Mouse (Mus musculus): ENCODE data around the gene Lysmd3. TPM values are rescaled to one million over a fixed set of nuclear protein-coding genes. Genes with fewer than 3 reads are reported as not detected.
A peak's percentile ranks its signal among the peaks of the same experiment; 100 is the strongest.

The Lysmd3 gene
- polyA plus RNA-seq, 1 experiment from 2014 or later: 16.0 TPM

DNA sequence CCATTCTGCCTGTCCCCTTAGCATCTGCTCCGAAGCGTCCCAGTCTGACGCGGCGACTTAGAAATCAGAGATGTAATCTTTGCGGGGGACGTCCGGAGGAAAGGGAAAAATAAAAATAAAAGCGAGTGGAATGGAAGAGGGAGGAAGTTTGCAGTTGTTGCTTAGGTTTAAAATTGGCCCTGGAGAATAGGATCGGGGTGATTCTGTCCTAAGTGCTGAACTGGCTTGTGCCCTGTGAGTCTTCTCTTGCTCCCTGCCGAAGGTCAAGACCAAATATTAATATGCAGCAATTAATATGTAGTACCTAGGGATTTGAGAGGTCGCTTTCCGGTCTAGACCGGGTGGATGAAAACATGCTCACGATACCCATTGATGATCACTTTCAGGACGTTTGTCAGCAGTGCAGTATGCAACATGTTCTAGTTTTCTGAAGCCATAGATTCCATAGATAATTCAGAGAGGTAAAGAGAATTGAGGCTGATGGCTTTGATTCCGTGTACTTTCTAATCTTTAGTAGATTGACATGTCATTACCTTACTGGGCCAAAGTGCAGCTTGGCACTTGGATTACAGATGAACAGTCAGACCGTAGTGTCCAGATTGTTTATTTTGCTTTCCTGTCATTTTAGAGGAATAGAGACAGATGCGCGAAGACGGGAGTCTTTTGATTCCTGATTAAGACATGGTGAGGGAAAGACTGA, 740 bp downstream of the Lysmd3 start:
- H3K9ac ChIP-seq (ENCODE audit: low read depth, low read length): peak overlapping the region; percentile 82
- no peaks in the 10 kb centered on the region for H3K36me3 ChIP-seq (ENCODE audit: control insufficient read depth, insufficient read depth, low read length)
- no peaks in the 10 kb centered on the region for H3K9me3 ChIP-seq (replicated peaks; ENCODE audit: control insufficient read depth, low read length, poor library complexity, severe bottlenecking)
- 4% methylated on average over 21 of the region's 21 CpGs for WGBS
- peak overlapping the region; percentile 89 for H3K27ac ChIP-seq (ENCODE audit: low read length)
- no peaks in the 10 kb centered on the region for H3K27me3 ChIP-seq (ENCODE audit: control insufficient read depth, insufficient read depth, low read depth, low read length)
- peaks cover 17% of the 10 kb centered on the region for H3K4me1 ChIP-seq (ENCODE audit: control insufficient read depth, insufficient read depth, low read length)
- peak overlapping the region; percentile 80 for H3K4me2 ChIP-seq (ENCODE audit: low read length)
- ATAC-seq: peak; percentile 33
- peak overlapping the region; percentile 73 for H3K4me3 ChIP-seq (ENCODE audit: low read depth, low read length)

DNA sequence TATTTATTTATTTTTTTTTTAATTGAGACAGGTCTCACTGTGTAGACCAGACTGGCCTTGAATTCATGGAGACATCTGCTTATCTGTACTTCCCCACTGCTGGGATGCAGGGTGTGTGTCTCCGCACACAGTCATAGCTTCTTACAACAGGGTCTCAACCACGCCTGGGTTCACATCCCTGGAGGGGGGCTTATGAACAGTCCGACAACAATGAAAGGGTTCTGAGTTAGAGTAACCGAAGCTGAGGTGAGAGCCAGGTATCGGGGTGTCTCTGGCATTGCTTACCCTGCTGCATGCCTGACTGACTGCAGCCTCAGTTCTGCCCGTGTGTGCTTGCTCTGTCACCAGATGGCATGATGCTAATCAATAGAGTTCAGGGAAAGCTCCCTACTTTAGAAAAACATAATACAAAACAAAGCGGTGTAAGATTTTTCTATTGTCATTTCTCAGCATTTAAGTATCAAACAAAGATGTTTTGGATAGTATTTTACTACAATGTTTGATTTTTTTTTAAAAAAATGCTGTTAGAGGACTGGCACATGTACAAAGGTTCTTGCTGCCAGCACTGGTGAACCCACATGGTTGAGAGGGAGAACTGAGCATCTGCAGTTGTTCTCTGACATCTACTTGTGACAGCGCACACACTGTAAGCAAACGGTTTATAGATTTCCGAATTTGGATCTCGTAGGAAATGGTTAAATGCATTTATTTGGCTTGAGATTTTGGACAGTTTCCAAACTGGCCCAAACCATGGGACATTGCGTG, 6.3 kb downstream of the Lysmd3 start:
- ATAC-seq: peak; percentile 28; the same call in 1 of the 2 replicates
- Histone ChIP-seq H3K4me2 (ENCODE audit: low read length) (no peak overlapping the region), H3K9ac (ENCODE audit: low read depth, low read length) (no peak overlapping the region), H3K36me3 (ENCODE audit: control insufficient read depth, insufficient read depth, low read length) (peaks cover 10% of the 10 kb centered on the region), H3K9me3 (replicated peaks; ENCODE audit: control insufficient read depth, low read length, poor library complexity, severe bottlenecking) (no peaks in the 10 kb centered on the region), H3K4me3 (ENCODE audit: low read depth, low read length) (no peak overlapping the region), H3K27me3 (ENCODE audit: control insufficient read depth, insufficient read depth, low read depth, low read length) (no peaks in the 10 kb centered on the region), H3K4me1 (ENCODE audit: control insufficient read depth, insufficient read depth, low read length) (peaks cover 6% of the 10 kb centered on the region), H3K27ac (ENCODE audit: low read length) (no peak overlapping the region)
- 84% methylated on average over 12 of the region's 12 CpGs for WGBS

DNA sequence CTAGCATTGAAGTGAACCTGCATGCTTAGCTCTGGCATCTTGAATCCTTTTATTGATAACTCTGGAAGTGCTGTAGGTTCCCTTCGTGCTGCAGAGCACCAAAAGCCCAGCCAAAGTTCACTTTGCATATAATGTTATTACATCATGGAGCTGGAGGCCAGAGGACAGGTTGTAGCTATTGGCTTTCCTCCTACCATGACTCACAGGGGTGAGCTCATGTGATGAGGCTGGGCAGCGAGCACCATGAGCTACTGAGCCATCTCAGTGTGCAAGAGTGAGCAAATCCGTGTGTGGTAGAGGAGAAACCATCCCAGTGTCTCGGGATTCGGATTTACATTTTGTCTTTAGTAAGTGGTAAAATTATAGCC, 6.9 kb downstream of the Lysmd3 start:
- Histone ChIP-seq H3K9ac (ENCODE audit: low read depth, low read length) (no peak overlapping the region), H3K9me3 (replicated peaks; ENCODE audit: control insufficient read depth, low read length, poor library complexity, severe bottlenecking) (no peaks in the 10 kb centered on the region), H3K4me2 (ENCODE audit: low read length) (no peak overlapping the region), H3K4me3 (ENCODE audit: low read depth, low read length) (no peak overlapping the region), H3K27me3 (ENCODE audit: control insufficient read depth, insufficient read depth, low read depth, low read length) (no peaks in the 10 kb centered on the region), H3K27ac (ENCODE audit: low read length) (no peak overlapping the region), H3K4me1 (ENCODE audit: control insufficient read depth, insufficient read depth, low read length) (peaks cover 1% of the 10 kb centered on the region; the same call in 1 of the 2 replicates), H3K36me3 (ENCODE audit: control insufficient read depth, insufficient read depth, low read length) (peaks cover 14% of the 10 kb centered on the region)
- no peak for ATAC-seq
- WGBS: 94% methylated on average over 5 of the region's 5 CpGs

DNA sequence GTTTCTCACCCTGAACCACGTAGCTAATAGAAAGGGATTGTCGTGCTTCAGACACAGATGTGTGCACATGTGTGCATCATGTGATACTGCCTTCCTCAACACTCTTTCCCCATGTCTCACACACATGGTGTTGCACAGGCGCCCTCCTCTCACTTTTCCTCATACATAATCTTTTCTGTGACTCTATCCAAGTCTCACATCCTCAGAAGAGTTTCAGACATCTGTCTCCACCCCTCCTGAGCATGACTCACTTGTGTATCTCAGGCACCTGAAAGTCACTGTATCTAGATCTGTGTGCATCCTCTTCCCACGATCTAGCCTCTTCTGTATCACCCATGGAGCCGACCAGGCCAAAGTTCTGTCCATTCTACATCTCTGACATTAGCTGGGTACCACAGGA, 10.2 kb downstream of the Lysmd3 start:
- no peak overlapping the region for H3K4me3 ChIP-seq (ENCODE audit: low read depth, low read length)
- no peaks in the 10 kb centered on the region for H3K9me3 ChIP-seq (replicated peaks; ENCODE audit: control insufficient read depth, low read length, poor library complexity, severe bottlenecking)
- H3K27me3 ChIP-seq (ENCODE audit: control insufficient read depth, insufficient read depth, low read depth, low read length): no peaks in the 10 kb centered on the region
- H3K36me3 ChIP-seq (ENCODE audit: control insufficient read depth, insufficient read depth, low read length): peaks cover 23% of the 10 kb centered on the region
- no peak for ATAC-seq
- H3K9ac ChIP-seq (ENCODE audit: low read depth, low read length): no peak overlapping the region
- no peak overlapping the region for H3K27ac ChIP-seq (ENCODE audit: low read length)
- 90% methylated on average over 5 of the region's 5 CpGs for whole genome bisulfite sequencing
- no peaks in the 10 kb centered on the region for H3K4me1 ChIP-seq (ENCODE audit: control insufficient read depth, insufficient read depth, low read length)
- no peak overlapping the region for H3K4me2 ChIP-seq (ENCODE audit: low read length)

DNA sequence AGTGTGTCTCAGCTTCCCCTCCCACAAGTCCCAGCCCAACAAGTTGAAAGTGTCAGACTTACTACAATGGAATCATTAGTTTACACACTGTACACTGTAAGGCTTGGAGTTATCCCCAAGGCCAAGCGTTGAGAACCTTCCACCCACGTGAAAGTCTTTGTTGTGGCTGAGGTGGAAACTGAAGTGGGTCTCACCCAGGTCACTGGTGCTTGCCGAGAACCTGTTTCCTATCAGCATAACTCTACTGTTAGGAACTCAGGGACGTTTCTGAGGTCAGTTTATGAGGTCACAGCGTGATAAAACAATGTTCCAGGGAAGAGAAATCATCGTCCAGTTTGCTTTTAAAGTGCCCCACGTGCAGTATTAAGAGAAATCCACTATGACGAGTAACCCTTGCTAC, 17.9 kb downstream of the Lysmd3 start:
- Histone ChIP-seq H3K36me3 (ENCODE audit: control insufficient read depth, insufficient read depth, low read length) (peaks cover 12% of the 10 kb centered on the region), H3K27me3 (ENCODE audit: control insufficient read depth, insufficient read depth, low read depth, low read length) (no peaks in the 10 kb centered on the region), H3K4me3 (ENCODE audit: low read depth, low read length) (no peak overlapping the region), H3K4me2 (ENCODE audit: low read length) (no peak overlapping the region), H3K27ac (ENCODE audit: low read length) (no peak overlapping the region), H3K9ac (ENCODE audit: low read depth, low read length) (no peak overlapping the region), H3K4me1 (ENCODE audit: control insufficient read depth, insufficient read depth, low read length) (no peaks in the 10 kb centered on the region), H3K9me3 (replicated peaks; ENCODE audit: control insufficient read depth, low read length, poor library complexity, severe bottlenecking) (no peaks in the 10 kb centered on the region)
- no peak for ATAC-seq
- WGBS: 87% methylated on average over 8 of the region's 8 CpGs

DNA sequence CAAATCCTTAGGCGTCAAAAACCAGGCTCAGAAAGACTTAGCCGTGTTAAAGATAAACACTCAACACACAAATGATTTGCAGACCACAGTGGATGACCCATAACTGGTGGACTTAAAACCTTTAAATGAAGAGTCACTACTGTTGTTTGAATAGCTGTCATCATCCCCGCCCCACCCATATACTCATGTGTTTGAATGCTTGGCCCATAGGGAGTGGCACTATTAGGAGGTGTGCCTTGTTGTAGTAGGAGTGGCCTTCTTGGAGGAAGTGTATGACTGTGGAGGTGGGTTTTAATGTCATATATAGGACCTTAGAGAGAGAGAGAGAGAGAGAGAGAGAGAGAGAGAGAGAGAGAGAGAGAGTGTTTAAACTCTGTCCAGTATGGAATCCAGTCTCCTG, 25.6 kb downstream of the Lysmd3 start:
- Histone ChIP-seq H3K4me1 (ENCODE audit: control insufficient read depth, insufficient read depth, low read length) (no peaks in the 10 kb centered on the region), H3K36me3 (ENCODE audit: control insufficient read depth, insufficient read depth, low read length) (no peaks in the 10 kb centered on the region), H3K27ac (ENCODE audit: low read length) (no peak overlapping the region), H3K27me3 (ENCODE audit: control insufficient read depth, insufficient read depth, low read depth, low read length) (no peaks in the 10 kb centered on the region), H3K9me3 (replicated peaks; ENCODE audit: control insufficient read depth, low read length, poor library complexity, severe bottlenecking) (no peaks in the 10 kb centered on the region), H3K9ac (ENCODE audit: low read depth, low read length) (no peak overlapping the region), H3K4me3 (ENCODE audit: low read depth, low read length) (no peak overlapping the region), H3K4me2 (ENCODE audit: low read length) (no peak overlapping the region)
- no peak for ATAC-seq
- WGBS: 95% methylated on average over 3 of the region's 3 CpGs

DNA sequence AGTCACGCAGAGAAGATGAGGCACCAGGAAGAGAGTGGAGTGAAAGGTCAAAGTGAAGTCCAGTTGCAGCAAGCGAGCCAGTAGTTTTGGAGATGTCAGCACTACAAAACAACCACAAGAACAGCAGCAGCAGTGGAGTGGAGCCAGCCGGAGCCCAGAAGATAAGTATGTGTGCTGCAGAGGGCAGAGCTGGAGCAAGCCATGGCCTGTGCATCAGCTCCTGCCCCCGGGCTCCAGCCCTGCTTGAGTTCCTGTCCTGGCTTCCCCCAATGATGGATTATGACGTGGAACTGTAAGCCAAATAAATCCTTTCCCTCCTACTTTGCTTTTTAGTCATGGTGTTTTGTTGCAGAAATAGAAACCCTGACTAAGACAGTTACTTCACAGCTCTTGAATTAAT, 26.8 kb downstream of the Lysmd3 start:
- Histone ChIP-seq H3K27me3 (ENCODE audit: control insufficient read depth, insufficient read depth, low read depth, low read length) (no peaks in the 10 kb centered on the region), H3K9me3 (replicated peaks; ENCODE audit: control insufficient read depth, low read length, poor library complexity, severe bottlenecking) (no peaks in the 10 kb centered on the region), H3K4me2 (ENCODE audit: low read length) (no peak overlapping the region), H3K9ac (ENCODE audit: low read depth, low read length) (no peak overlapping the region), H3K4me3 (ENCODE audit: low read depth, low read length) (no peak overlapping the region), H3K4me1 (ENCODE audit: control insufficient read depth, insufficient read depth, low read length) (no peaks in the 10 kb centered on the region), H3K27ac (ENCODE audit: low read length) (no peak overlapping the region), H3K36me3 (ENCODE audit: control insufficient read depth, insufficient read depth, low read length) (no peaks in the 10 kb centered on the region)
- no peak for ATAC-seq
- 87% methylated on average over 5 of the region's 5 CpGs for WGBS

DNA sequence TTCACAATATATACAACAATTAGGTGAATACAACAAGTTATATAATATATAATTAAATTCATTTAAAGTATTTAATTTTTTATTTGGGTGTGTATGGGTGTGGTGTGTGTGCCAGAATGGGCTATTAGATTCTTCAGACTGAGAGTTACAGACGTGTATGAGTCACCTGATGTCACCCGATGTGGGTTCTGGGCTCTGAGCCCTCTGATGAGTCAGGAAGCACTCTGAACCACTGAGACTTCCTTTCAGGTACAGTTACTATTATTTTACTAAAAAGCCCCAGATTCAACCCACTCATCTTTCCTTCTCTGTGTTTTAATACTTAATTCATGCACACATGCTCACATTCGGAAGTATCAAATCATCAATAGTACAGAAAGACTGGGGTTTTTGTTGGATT, 27.4 kb downstream of the Lysmd3 start:
- H3K9ac ChIP-seq (ENCODE audit: low read depth, low read length): no peak overlapping the region
- 91% methylated on average over 3 of the region's 3 CpGs for whole genome bisulfite sequencing
- no peaks in the 10 kb centered on the region for H3K36me3 ChIP-seq (ENCODE audit: control insufficient read depth, insufficient read depth, low read length)

DNA sequence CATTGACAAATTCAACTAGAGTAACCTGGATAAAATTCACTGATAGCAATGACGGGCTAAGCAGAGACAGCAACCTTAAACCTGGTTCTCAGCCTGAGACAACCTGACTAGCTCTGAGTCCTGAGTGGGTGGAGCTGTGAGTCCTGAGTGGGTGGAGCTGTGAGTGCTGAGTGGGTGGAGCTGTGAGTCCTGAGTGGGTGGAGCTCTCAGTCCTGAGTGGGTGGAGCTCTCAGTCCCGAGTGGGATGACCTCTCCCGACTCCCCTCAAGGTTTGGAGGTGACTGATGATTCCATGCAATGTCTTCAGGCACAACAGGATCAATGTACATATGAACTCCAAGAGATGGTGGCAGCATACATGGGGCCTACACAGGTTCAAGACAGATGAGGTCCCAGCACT, 32.1 kb downstream of the Lysmd3 start:
- no peak overlapping the region for H3K4me3 ChIP-seq (ENCODE audit: low read depth, low read length)
- H3K9me3 ChIP-seq (replicated peaks; ENCODE audit: control insufficient read depth, low read length, poor library complexity, severe bottlenecking): no peaks in the 10 kb centered on the region
- ATAC-seq: no peak
- no peak overlapping the region for H3K9ac ChIP-seq (ENCODE audit: low read depth, low read length)
- 85% methylated on average over 3 of the region's 3 CpGs for WGBS
- no peak overlapping the region for H3K4me2 ChIP-seq (ENCODE audit: low read length)
- H3K36me3 ChIP-seq (ENCODE audit: control insufficient read depth, insufficient read depth, low read length): no peaks in the 10 kb centered on the region
- no peak overlapping the region for H3K27ac ChIP-seq (ENCODE audit: low read length)
- no peaks in the 10 kb centered on the region for H3K27me3 ChIP-seq (ENCODE audit: control insufficient read depth, insufficient read depth, low read depth, low read length)
- no peaks in the 10 kb centered on the region for H3K4me1 ChIP-seq (ENCODE audit: control insufficient read depth, insufficient read depth, low read length)

More for the DNA sequence above, 27.4 kb downstream of the Lysmd3 start:
- H3K27me3 ChIP-seq (ENCODE audit: control insufficient read depth, insufficient read depth, low read depth, low read length): no peaks in the 10 kb centered on the region
- no peaks in the 10 kb centered on the region for H3K9me3 ChIP-seq (replicated peaks; ENCODE audit: control insufficient read depth, low read length, poor library complexity, severe bottlenecking)
- ATAC-seq: no peak
- H3K4me1 ChIP-seq (ENCODE audit: control insufficient read depth, insufficient read depth, low read length): no peaks in the 10 kb centered on the region
- H3K4me2 ChIP-seq (ENCODE audit: low read length): no peak overlapping the region
- H3K4me3 ChIP-seq (ENCODE audit: low read depth, low read length): no peak overlapping the region
- H3K27ac ChIP-seq (ENCODE audit: low read length): no peak overlapping the region
